Comparison of ENCODE assay signal across 1 mouse cellular context in the genomic region with DNA sequence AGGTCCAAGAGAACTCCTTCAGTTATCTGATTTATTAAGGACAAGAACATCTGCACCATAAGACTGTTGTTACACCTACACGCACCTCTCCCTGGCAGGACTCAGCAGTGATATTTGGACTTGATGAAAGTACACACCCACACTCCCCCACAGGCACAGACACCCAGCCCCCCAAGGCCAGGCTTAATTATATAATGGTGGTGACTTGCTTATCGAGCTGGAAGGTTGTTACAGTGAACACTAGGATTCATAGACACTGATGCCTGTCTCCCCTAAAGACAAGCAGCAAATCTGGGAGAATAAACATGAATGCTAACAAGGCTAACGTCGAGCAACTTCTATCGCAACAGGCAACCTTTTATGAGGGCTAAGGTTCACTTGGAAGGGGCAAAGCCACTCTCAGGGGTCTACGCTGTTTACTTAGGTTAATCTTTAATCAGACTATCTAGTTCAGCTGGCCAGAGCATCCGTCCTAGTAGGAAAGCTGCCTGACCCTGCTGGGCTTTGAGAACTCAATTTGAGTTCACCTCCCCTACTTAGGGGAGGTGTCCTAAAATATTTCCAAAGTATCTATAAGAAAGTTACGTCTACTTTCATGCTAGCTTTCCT.
TF ChIP-seq lines count a peak whose summit lies in the region.

No protein-coding gene starts in this region.

TF ChIP-seq in CH12.LX, 34 proteins besides CTCF, POLR2A, EP300 and RAD21 (continued from another document):
- no peak for TF ChIP-seq USF1 (IDR thresholded peaks at IDR 0.05; ENCODE audit: low read depth, low read length)
- TF ChIP-seq MAZ (IDR thresholded peaks at IDR 0.05; ENCODE audit: low read depth, low read length) = no peak
- no peak for TF ChIP-seq CHD1 (IDR thresholded peaks at IDR 0.05; ENCODE audit: low read depth, low read length)
- TF ChIP-seq E2F4 (IDR thresholded peaks at IDR 0.05; ENCODE audit: insufficient replicate concordance, low read depth, low read length) = no peak
- TF ChIP-seq MAFK (IDR thresholded peaks at IDR 0.05; ENCODE audit: insufficient replicate concordance, low read length) = no peak
- TF ChIP-seq NRF1 (IDR thresholded peaks at IDR 0.05; ENCODE audit: low read depth, low read length) = no peak
- no peak for TF ChIP-seq RCOR1 (conservative IDR thresholded peaks at IDR 0.05; ENCODE audit: low read depth, low read length)
- no peak for TF ChIP-seq NELFE (IDR thresholded peaks at IDR 0.05; ENCODE audit: low read depth, low read length)
- TF ChIP-seq KAT2A (IDR thresholded peaks at IDR 0.05; ENCODE audit: insufficient replicate concordance, low read length) = no peak
- TF ChIP-seq GABPA (IDR thresholded peaks at IDR 0.05; ENCODE audit: insufficient replicate concordance, low read depth, low read length) = no peak
- TF ChIP-seq ZMIZ1 (IDR thresholded peaks at IDR 0.05; ENCODE audit: low read depth, low read length) = no peak
